Mouse (Mus musculus): ENCODE results near the gene Tmigd1. TPM values are rescaled to one million over a fixed set of nuclear protein-coding genes. Genes with fewer than 3 reads are reported as not detected.

Tmigd1 gene
- total and polyA plus RNA-seq, 3 experiments, result 0.16 to 0.57 (median 0.47) TPM

GRCm38 (mm10) chr11:76965703-76966102, 63.7 kb downstream of the Tmigd1 start:
- Histone ChIP-seq H3K4me1 (ENCODE audit: control insufficient read depth, insufficient read depth, low read length) (no peaks in the 10 kb centered on the region), H3K36me3 (ENCODE audit: control insufficient read depth, insufficient read depth, low read length) (peaks cover 3% of the 10 kb centered on the region), H3K4me3 (no peak overlapping the region), H3K27ac (no peak overlapping the region), H3K9ac (ENCODE audit: low read depth, low read length) (no peak overlapping the region), H3K27me3 (ENCODE audit: control insufficient read depth, insufficient read depth, low read length) (no peaks in the 10 kb centered on the region), H3K79me2 (replicated peaks; ENCODE audit: control insufficient read depth, insufficient read depth, low read length) (no peaks in the 10 kb centered on the region)
- TF ChIP-seq POLR2A (IDR thresholded peaks at IDR 0.05; ENCODE audit: insufficient read depth, low read depth, low read length), result no peak
- no peak for TF ChIP-seq EP300 (IDR thresholded peaks at IDR 0.05; ENCODE audit: insufficient read depth, low read depth, low read length)
- TF ChIP-seq CTCF (IDR thresholded peaks at IDR 0.05), result no peak
- intact Hi-C loops (cut with DNase I), result no loop called here
- no peak for DNase-seq
- WGBS, result 83% methylated on average over 3 of the region's 3 CpGs

Other genes starting within 250 kb of the Tmigd1 start
- gene Bhlha9, start 229.7 kb upstream of the Tmigd1 start, total RNA-seq (2021), result not detected
- not detected in 2 replicates for gene Bhlha9, start 229.7 kb upstream of the Tmigd1 start, polyA plus RNA-seq (2012; rRNA removed)
- gene Trarg1, start 222.4 kb upstream of the Tmigd1 start, total RNA-seq (2021), result 1 to 10 TPM; 3.5 to 3.8 TPM
- gene Trarg1, start 222.4 kb upstream of the Tmigd1 start, polyA plus RNA-seq (2012; rRNA removed), result 2.3 and 4.7 TPM in 2 replicates
- gene Gosr1, start 138.6 kb upstream of the Tmigd1 start, total RNA-seq (2021), result 10 to 100 TPM; 24.1 to 26.0 TPM
- 11.1 and 19.6 TPM in 2 replicates for gene Gosr1, start 138.6 kb upstream of the Tmigd1 start, polyA plus RNA-seq (2012; rRNA removed)
- 10 to 100 TPM; 34.8 to 39.7 TPM for gene Cpd, start 55.1 kb upstream of the Tmigd1 start, total RNA-seq (2021)
- gene Cpd, start 55.1 kb upstream of the Tmigd1 start, polyA plus RNA-seq (2012; rRNA removed), result 16.8 and 34.5 TPM in 2 replicates
- gene Blmh, start 22.6 kb downstream of the Tmigd1 start, total RNA-seq (2021), result 10 to 100 TPM; 27.6 to 32.7 TPM
- 12.9 and 18.4 TPM in 2 replicates for gene Blmh, start 22.6 kb downstream of the Tmigd1 start, polyA plus RNA-seq (2012; rRNA removed)
- 1 to 10 TPM in 1 of 2 experiments, under 1 TPM in 1; 0.73 to 1.8 TPM for gene Slc6a4, start 96.4 kb downstream of the Tmigd1 start, total RNA-seq (2021)
- 1.7 and 2.1 TPM in 2 replicates for gene Slc6a4, start 96.4 kb downstream of the Tmigd1 start, polyA plus RNA-seq (2012; rRNA removed)
- gene Nsrp1, start 176.3 kb downstream of the Tmigd1 start, total RNA-seq (2021), result 10 to 100 TPM in 1 of 2 experiments, 1 to 10 TPM in 1; 7.1 to 11.8 TPM
- gene Nsrp1, start 176.3 kb downstream of the Tmigd1 start, polyA plus RNA-seq (2012; rRNA removed), result 1.1 and 2.1 TPM in 2 replicates